Mouse (Mus musculus) heart, embryonic 16.5 days (tissue): ENCODE data around the gene Mknk1. TPM values are rescaled to one million over a fixed set of nuclear protein-coding genes. Genes with fewer than 3 reads are reported as not detected.

Experiments used
- ATAC-seq: fragments of 200-750 bp; cut with Nextera tagmentation; replicated peaks from 2 replicates; pipeline ENCODE4 v1.8.0; 2017; ENCODE audit warnings: moderate number of reproducible peaks; ENCODE audit not compliant: insufficient read depth, low FRiP score; ENCODE audit errors: extremely low read depth
- H3K27ac ChIP-seq: fragments of 300-500 bp; sonication (generic); 2 replicates; pipeline ENCODE4 v1.5.1; 2014; ENCODE audit warnings: mild to moderate bottlenecking, low read length, control low read depth, moderate library complexity
- H3K27me3 ChIP-seq: fragments of 300-500 bp; sonication (generic); 2 replicates; pipeline ENCODE4 v1.6.1; 2014; ENCODE audit warnings: low read length, mixed read lengths; ENCODE audit not compliant: control insufficient read depth, insufficient read depth
- H3K36me3 ChIP-seq: fragments of 300-500 bp; sonication (generic); 2 replicates; pipeline ENCODE4 v1.6.1; 2014; ENCODE audit not compliant: control insufficient read depth, insufficient read depth
- H3K4me1 ChIP-seq: fragments of 300-500 bp; sonication (generic); 2 replicates; pipeline ENCODE4 v1.6.1; 2014; ENCODE audit warnings: low read length, mixed read lengths; ENCODE audit not compliant: control insufficient read depth, insufficient read depth
- H3K4me2 ChIP-seq: fragments of 300-500 bp; sonication (generic); 2 replicates; pipeline ENCODE4 v1.6.1; 2014; ENCODE audit warnings: low read depth, mild to moderate bottlenecking, control low read depth, low read length
- H3K4me3 ChIP-seq: fragments of 300-500 bp; sonication (generic); 2 replicates; pipeline ENCODE4 v1.5.1; 2014; ENCODE audit warnings: mild to moderate bottlenecking, control low read depth, low read length
- H3K9ac ChIP-seq: fragments of 300-500 bp; sonication (generic); 2 replicates; pipeline ENCODE4 v1.6.1; 2014; ENCODE audit warnings: low read length, control low read depth
- H3K9me3 ChIP-seq: fragments of 300-500 bp; sonication (generic); replicated peaks from 2 replicates; pipeline ENCODE4 v1.6.1; 2016; ENCODE audit warnings: low read length; ENCODE audit not compliant: control insufficient read depth
- WGBS: fragments of 180-500 bp; shearing (Covaris S2); extraction: QIAGEN DNeasy Blood & Tissue Kit; methylation state at CpG from one replicate; pipeline ENCODE4 v1.1.7; 2014; 5-methylcytosine and 5-hydroxymethylcytosine counted together
- polyA plus RNA-seq: library from polyadenylated mRNA; unstranded; fragments of >200 nt; fragmentation: Nextera tagmentation; extraction: Ambion mirVana; gene quantifications from 2 replicates; pipeline ENCODE4 v1.2.1, GENCODE M21; 2015

Gene Mknk1
- polyA plus RNA-seq, 1 experiment from 2014 or later = 24.7 TPM

DNA sequence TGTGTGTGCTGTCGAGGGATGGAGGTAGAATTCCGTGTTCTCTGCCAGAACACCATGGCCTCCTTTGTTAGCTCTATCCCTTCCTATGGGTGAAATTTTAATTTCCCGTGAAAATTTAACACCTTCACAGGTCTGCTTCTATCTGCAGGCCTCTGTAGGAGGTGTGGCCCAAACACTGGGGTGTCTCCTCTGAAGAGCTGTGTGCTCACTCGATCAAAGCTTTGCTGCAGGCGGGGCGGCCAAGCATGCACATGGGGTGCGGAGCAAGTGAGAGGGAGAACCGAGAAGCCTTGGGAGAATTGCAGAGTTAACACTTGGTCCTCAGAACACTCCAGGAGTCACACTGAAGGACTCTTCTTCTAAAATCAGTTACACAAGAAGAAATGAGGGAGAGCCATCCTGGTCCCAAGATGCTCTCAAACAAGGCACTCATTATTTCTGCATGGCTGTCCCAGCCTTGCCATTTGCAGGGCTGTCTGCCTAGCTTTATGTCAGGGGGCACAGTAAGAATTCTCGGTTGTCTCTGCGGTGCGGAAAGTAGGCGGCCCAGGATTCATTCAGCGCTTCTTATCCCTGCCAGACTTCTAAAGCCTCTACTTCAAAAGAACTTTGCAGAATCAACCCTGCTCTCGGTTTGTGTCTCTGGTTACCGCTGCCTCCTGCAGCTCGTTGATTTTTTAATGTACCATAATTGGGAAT is 30.7 kb downstream of the Mknk1 start:
- no peak overlapping the region for H3K9ac ChIP-seq
- 54% methylated on average over 16 of the region's 16 CpGs for WGBS
- no peak overlapping the region for H3K27ac ChIP-seq
- H3K4me1 ChIP-seq = no peaks in the 10 kb centered on the region
- H3K4me2 ChIP-seq = no peak overlapping the region
- H3K27me3 ChIP-seq = no peaks in the 10 kb centered on the region
- ATAC-seq = no peak
- H3K4me3 ChIP-seq = no peak overlapping the region
- peaks cover 24% of the 10 kb centered on the region for H3K36me3 ChIP-seq
- no peaks in the 10 kb centered on the region for H3K9me3 ChIP-seq

GRCm38 (mm10) chr4:115873231-115873630 is 34.2 kb downstream of the Mknk1 start:
- peaks cover 21% of the 10 kb centered on the region for H3K36me3 ChIP-seq
- WGBS = 86% methylated on average over 3 of the region's 3 CpGs
- no peak overlapping the region for H3K27ac ChIP-seq

GRCm38 (mm10) chr4:115878216-115878678 is 39.2 kb downstream of the Mknk1 start:
- Histone ChIP-seq H3K4me2 (peak overlapping the region; percentile 45), H3K9ac (0 out of 2 replicates have a peak overlapping the region, but pooled peaks have one; percentile 8), H3K9me3 (no peaks in the 10 kb centered on the region), H3K4me3 (no peak overlapping the region), H3K4me1 (peaks cover 5% of the 10 kb centered on the region; the same call in 1 of the 2 replicates), H3K36me3 (peaks cover 10% of the 10 kb centered on the region), H3K27me3 (no peaks in the 10 kb centered on the region), H3K27ac (no peak overlapping the region)
- ATAC-seq = peak; percentile 61
- WGBS = 13% methylated on average over 11 of the region's 11 CpGs

More at GRCm38 (mm10) chr4:115873231-115873630, 34.2 kb downstream of the Mknk1 start:
- Histone ChIP-seq H3K9me3 (no peaks in the 10 kb centered on the region), H3K4me2 (no peak overlapping the region), H3K9ac (no peak overlapping the region), H3K27me3 (no peaks in the 10 kb centered on the region), H3K4me3 (no peak overlapping the region), H3K4me1 (peaks cover 2% of the 10 kb centered on the region; the same call in 1 of the 2 replicates)
- ATAC-seq = no peak

- Histone ChIP-seq H3K4me2 (no peak overlapping the region), H3K9ac (no peak overlapping the region), H3K27ac (no peak overlapping the region), H3K27me3 (no peaks in the 10 kb centered on the region), H3K36me3 (peaks cover 6% of the 10 kb centered on the region; the same call in 1 of the 2 replicates), H3K9me3 (no peaks in the 10 kb centered on the region), H3K4me3 (no peak overlapping the region), H3K4me1 (peaks cover 5% of the 10 kb centered on the region; the same call in 1 of the 2 replicates)
- 54% methylated on average over 9 of the region's 9 CpGs for whole genome bisulfite sequencing
- no peak for ATAC-seq
These were observed 39.8 kb downstream of the Mknk1 start for GRCm38 (mm10) chr4:115878828-115879227.

DNA sequence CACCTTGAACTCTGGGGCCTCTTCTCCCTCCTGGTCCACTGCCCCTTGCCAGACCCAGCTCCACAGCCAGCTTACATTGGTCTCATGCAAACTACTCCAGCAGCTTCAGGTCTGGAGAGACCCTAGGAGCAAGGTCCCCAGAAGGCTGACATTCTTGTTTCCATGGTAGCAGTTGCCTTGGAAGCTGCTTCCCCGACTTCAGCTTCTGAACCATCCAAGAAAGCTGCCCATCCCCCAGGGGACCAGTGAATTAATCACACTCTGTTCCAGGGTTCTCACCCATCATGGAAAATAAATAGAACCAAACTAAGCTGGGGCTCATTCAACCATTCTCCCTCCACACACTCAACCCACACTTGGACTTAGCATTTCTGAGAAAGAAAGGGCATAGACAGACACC is 42.2 kb downstream of the Mknk1 start:
- H3K4me1 ChIP-seq = peaks cover 5% of the 10 kb centered on the region; the same call in 1 of the 2 replicates
- no peak overlapping the region for H3K9ac ChIP-seq
- 30% methylated on average over 1 of the region's 1 CpGs for WGBS
- no peak overlapping the region for H3K27ac ChIP-seq
- ATAC-seq = no peak
- H3K27me3 ChIP-seq = no peaks in the 10 kb centered on the region
- H3K9me3 ChIP-seq = no peaks in the 10 kb centered on the region
- H3K4me2 ChIP-seq = no peak overlapping the region
- H3K4me3 ChIP-seq = no peak overlapping the region
- H3K36me3 ChIP-seq = no peaks in the 10 kb centered on the region

GRCm38 (mm10) chr4:115882195-115882594 is 43.2 kb downstream of the Mknk1 start:
- Histone ChIP-seq H3K4me3 (no peak overlapping the region), H3K27me3 (no peaks in the 10 kb centered on the region), H3K36me3 (no peaks in the 10 kb centered on the region), H3K9ac (no peak overlapping the region), H3K4me2 (no peak overlapping the region), H3K9me3 (no peaks in the 10 kb centered on the region), H3K4me1 (peaks cover 5% of the 10 kb centered on the region; the same call in 1 of the 2 replicates), H3K27ac (no peak overlapping the region)
- no peak for ATAC-seq
- WGBS = 55% methylated on average over 4 of the region's 4 CpGs

- 68% methylated on average over 6 of the region's 6 CpGs for WGBS
- Histone ChIP-seq H3K4me2 (no peak within 1 kb of the TSS), H3K4me1 (no peaks in the 10 kb centered on the region), H3K27me3 (peaks cover 7% of the 10 kb centered on the region; the same call in 1 of the 2 replicates), H3K27ac (no peak within 1 kb of the TSS), H3K9ac (no peak within 1 kb of the TSS), H3K36me3 (no peaks in the 10 kb centered on the region), H3K4me3 (no peak within 1 kb of the TSS), H3K9me3 (no peaks in the 10 kb centered on the region)
- no peak for ATAC-seq
These were observed 45.0 kb downstream of the Mknk1 start, which contains the start of gene Kncn for GRCm38 (mm10) chr4:115884022-115884421. Gene Kncn (plus strand): TSS chr4:115884400.

GRCm38 (mm10) chr4:115885846-115886245 is 46.8 kb downstream of the Mknk1 start:
- WGBS = 73% methylated on average over 3 of the region's 3 CpGs
- H3K4me1 ChIP-seq = peaks cover 6% of the 10 kb centered on the region; the same call in 1 of the 2 replicates
- H3K36me3 ChIP-seq = no peaks in the 10 kb centered on the region
- H3K27me3 ChIP-seq = peaks cover 19% of the 10 kb centered on the region
- H3K27ac ChIP-seq = no peak overlapping the region
- no peaks in the 10 kb centered on the region for H3K9me3 ChIP-seq
- no peak overlapping the region for H3K4me2 ChIP-seq
- H3K9ac ChIP-seq = no peak overlapping the region
- ATAC-seq = no peak
- no peak overlapping the region for H3K4me3 ChIP-seq

DNA sequence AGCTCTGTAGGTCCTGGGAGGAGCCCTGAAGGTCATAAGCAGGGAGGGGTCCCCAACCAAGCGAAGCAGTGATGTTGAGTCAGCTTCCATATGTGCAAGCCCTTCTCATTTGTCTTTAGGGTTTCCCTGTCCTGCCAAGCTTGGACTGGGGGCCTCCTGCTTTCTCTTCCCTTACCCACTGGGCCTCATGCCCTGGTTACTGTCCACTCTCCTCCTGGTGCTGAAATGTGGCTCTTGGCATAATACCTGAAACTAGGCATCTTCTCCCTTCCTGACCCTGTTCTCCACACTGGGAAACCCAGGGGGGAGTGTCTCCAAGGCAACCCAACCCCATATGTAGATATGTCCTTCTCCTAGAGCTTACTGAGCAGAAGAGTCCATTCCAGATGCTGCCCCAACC is 47.9 kb downstream of the Mknk1 start:
- Histone ChIP-seq H3K27ac (no peak overlapping the region), H3K4me2 (no peak overlapping the region), H3K9ac (no peak overlapping the region), H3K36me3 (no peaks in the 10 kb centered on the region), H3K4me3 (no peak overlapping the region), H3K9me3 (no peaks in the 10 kb centered on the region), H3K27me3 (peaks cover 29% of the 10 kb centered on the region), H3K4me1 (peaks cover 6% of the 10 kb centered on the region; the same call in 1 of the 2 replicates)
- 59% methylated on average over 1 of the region's 1 CpGs for WGBS
- ATAC-seq = no peak
